Mouse (Mus musculus) cerebellum, postnatal 14 days (tissue): ENCODE data around the gene Nr5a1.

Experiments used
- DNase-seq, 2 experiments: peaks; one replicate each; pipeline ENCODE4 v3.0.0; 2021; ENCODE audit warnings: mixed read lengths in 2 of 2

Nr5a1 gene

DNA sequence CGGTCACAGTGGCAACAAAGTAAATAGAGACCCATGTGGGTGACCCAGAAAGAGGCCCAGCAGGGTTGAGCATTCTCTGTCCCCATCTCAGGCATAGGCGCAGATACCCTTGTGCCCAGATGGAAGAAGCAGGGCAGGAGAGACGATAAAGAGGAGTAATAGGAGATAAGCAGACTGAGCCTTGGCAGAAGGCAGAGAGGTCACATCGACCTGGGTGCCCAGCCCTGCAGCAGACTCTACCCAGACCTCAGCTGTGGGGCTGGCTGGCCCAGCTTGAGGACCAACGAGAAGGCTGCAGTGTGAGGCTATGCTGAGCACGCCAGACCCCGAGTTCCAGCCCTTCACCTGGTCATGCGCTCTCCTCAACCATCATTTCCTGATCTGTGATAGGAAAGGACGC, 10.0 kb downstream of the Nr5a1 start:
- DNase-seq: no peak

- no peak for DNase-seq
Measured at GRCm38 (mm10) chr2:38700177-38700576, 14.2 kb downstream of the Nr5a1 start.

DNA sequence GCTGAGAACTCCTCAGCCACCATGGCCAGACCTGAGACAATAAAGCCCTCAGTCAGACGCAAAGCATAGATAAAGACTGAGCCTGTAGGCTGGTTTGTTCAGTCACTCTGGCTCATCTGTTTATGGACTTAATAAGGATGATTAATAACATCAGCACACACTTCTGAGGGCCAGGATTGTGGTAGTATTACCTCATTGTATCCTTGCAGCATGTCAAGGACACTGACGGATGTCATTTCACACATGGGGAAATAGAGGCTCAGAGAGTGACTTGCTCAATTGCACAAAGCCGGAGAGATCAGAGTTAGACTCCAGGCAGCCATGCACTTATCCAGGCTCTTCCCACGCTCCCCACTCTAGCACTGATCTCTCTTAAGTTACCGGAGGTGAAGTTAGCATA, 15.7 kb downstream of the Nr5a1 start:
- DNase-seq: no peak

GRCm38 (mm10) chr2:38697128-38698120, 16.9 kb downstream of the Nr5a1 start:
- no peak for DNase-seq

DNA sequence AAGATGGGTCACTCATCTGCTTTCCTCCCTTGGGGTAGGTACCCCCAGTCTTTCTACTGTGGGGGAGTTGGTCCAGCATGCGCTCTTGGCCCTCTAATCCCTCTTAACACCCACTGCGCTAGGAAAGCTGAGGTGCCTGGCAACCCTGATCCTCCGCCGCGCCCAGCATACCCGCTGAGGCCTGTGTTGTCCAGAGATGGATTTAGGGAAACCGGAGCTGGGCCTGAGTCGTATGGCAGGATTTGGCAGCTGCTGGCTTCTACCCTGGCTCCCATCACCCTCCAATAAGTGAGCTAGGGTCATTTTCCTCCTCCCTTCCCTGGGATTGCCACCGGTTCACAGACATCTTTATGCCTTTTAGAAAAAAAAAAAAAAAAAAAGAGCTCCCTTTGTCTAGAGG, 18.6 kb downstream of the Nr5a1 start:
- DNase-seq: no peak

DNA sequence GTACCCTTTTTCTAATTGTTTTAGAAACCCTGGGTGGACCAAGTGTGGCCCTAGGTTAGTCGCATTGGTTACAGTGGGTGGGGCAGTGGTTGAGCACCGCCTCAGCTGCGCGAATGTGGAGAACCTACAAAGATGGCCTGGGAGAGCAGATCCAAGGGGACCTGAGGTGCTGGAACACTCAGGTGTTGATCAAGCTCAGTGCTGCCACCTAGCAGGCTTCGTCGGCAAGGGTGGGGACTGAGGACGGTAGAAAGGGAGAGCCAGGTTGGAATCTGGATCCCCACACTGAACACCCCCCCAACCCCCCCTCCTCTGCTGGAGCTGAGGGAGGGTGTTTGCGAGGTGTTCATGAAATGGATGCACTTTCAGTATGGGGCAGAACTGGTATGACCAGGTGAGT, 22.8 kb downstream of the Nr5a1 start:
- DNase-seq: peak; percentile 72 to 86

- no peak for DNase-seq
Measured at GRCm38 (mm10) chr2:38689881-38690280, 24.5 kb downstream of the Nr5a1 start.

- peak; percentile 65 to 77 for DNase-seq
Measured at GRCm38 (mm10) chr2:38688791-38689520, 25.4 kb downstream of the Nr5a1 start.

DNA sequence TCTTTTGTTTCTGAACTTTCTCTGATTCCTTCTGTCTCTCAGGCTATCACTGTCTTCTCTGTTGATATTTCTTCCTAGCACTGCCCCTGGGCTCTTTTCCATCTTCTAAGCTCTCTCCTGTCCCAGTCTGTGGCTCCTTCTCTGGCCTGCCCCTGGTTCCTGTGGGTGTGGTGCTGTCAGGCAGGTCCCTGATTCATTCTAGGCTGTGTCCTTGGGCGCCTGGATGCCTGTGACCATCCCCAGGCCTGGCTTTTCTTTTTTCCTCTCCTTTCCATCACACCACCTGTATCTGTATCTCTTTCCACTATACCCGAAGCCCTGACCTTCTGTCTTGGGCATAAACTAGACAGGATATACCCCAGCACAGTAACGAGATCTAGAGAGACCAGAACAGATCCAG, 28.6 kb downstream of the Nr5a1 start:
- DNase-seq: no peak

GRCm38 (mm10) chr2:38683083-38683482, 31.3 kb downstream of the Nr5a1 start:
- no peak for DNase-seq

- no peak for DNase-seq
Measured at GRCm38 (mm10) chr2:38682209-38682608, 32.1 kb downstream of the Nr5a1 start.

GRCm38 (mm10) chr2:38678947-38679346, 35.4 kb downstream of the Nr5a1 start:
- no peak for DNase-seq

DNA sequence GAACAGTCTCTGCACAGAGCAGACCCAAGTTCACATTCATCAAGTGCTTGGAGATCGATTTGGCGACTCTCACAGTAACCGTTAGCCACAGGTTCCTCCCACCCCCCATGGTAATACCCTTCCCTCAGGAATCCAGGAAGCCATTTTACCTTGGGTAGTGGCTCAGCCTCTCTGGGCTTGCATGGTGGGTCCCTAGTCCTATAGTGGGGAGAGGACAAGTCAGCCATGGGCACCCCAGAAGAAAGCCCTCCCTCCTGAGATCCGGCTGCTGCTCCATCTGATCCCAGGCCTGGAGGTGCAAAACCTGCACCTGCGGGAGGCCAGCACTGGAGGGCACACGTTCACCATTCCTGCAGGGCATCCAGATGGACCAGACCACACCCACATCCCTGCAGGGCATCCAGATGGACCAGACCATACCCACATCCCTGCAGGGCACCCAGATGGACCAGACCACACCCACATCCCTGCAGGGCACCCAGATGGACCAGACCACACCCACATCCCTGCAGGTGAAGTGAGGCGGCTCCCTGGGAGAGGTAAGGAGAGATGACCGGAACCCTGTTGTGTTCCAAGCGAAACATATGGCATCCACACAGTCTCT, 38.9 kb downstream of the Nr5a1 start:
- DNase-seq: peak in 1 of 2 experiments; percentile 37

DNA sequence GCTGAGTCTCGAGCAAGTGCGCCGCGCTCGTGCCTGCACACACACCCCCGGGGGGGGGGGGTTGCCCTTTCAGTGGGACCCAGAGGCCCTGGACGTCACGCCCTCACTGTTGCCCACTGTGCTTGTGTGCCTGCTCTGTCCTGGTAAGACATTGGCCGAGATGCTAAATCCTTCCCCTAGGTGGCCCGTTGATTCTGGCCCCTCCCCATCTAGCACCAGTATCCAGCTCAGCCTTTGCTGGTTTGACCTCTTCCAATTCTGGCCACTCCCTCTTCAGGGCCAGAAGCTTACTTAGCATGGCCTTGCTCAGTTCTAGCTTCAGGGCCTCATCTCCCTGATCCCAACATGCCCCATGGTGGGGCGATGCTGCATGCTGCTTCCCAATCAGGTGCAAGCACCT, 41.8 kb downstream of the Nr5a1 start:
- no peak for DNase-seq

GRCm38 (mm10) chr2:38668802-38669580, 45.4 kb downstream of the Nr5a1 start:
- no peak for DNase-seq

DNA sequence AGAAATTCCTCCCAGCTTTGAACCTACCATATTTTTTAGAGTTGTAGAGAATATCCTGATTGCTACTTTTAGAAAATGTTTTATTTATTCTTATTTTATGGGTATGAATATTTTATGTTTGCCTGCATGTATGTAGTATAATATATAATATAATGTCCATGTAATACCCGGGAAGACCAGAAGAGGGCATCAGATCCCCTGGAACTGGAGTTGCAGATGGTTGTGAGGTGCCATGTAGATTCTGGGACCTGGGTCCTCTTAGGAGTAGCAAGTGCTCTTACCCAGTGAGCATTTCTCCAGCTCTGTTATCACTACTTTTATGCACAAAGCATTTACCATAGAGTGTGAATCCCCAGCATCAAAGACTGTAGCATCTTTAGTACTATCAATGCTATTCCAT, 52.9 kb downstream of the Nr5a1 start:
- DNase-seq: no peak

DNA sequence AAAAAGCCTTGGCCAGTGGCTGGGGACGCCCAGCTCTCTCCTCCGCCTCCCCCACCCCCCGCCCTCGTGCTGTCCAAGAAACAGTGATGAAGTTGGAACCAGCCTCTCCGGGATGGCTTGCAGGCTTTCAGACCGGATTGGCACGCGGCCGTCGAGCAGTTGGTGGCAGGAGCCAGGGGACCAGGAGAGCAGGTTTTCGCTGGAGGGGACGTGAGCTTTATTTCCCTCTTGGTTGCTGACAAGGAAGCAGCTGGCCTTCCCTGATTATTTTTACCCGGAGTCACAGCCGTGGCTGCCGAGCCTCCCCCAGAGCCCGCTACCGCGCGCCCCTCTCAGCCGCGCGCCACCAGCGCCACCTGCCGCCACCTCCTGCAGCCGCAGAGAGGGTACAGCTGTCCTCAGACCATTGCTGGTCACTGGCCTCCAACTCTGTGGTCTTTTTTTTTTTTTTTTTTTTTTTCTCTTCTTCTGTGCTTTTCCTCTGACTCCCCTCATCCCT, 56.0 kb downstream of the Nr5a1 start:
- peak; percentile 87 to 88 for DNase-seq

DNA sequence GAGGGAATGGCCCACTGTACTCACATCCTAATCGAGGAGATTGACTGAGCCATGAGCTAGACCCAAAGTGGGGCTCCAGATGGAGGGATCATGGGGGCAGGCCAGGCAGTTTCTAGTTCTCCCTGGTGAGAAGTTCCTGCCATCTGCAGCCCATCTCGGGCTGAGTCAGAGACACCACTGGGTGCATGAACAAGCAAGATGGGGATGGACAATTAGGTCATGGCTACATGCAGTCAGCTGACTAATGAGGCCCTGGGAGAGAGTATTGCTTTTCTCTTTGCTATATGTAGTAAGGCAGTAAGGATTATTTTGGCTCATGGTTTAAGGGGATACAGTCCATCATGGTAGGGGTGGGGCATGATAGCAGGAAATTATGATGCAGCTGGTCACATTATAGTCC, 60.6 kb downstream of the Nr5a1 start:
- DNase-seq: no peak

- DNase-seq: no peak
Measured at GRCm38 (mm10) chr2:38653293-38653619, 61.1 kb downstream of the Nr5a1 start.

DNA sequence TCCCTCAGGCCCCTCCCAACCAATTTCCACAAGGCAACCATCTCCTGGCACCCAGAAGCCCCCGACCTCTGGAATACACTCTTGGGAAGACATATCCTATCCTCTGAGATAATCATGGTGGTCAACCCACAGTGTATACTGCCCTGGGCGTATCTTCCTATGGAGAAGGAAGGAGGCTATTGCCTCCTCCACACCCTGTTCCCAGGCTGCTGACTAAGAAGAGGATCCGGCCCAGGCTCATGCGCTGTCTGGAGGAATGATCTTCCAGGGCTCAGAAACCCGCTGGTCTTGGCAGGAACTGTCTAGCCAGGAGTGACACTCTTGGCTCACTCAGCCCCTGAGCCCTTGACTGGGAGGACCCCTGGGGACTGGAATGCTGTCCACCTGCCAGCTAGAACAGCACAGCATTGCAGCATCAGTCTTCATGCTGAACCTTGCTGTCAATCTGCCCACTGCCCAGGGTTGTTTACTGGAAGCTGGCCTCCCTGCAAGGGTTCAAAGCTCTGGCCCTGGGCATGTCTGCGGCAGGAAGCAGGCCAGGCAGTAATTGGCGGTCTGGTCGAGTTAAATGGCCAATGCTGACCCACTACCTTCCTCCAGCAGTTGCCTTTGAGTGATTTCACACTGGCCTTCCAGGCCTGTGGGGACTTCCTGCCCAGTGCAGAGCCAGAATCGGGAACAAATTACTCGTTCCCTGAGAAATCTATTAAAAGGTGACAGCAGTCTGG, 61.6 kb downstream of the Nr5a1 start:
- DNase-seq: peak; percentile 64 to 70

GRCm38 (mm10) chr2:38652098-38652497, 62.2 kb downstream of the Nr5a1 start:
- DNase-seq: no peak

- no peak for DNase-seq
Measured at GRCm38 (mm10) chr2:38650340-38650739, 64.0 kb downstream of the Nr5a1 start.
